Mouse (Mus musculus) lung, postnatal 0 days (tissue): Measurements from ENCODE around the gene Npff.

ENCODE experiments used
- CTCF ChIP-seq: IDR thresholded peaks from 2 replicates; pipeline ENCODE4 v1.5.1; 2016; ENCODE audit warnings: antibody characterized with exemption, mild to moderate bottlenecking
- EP300 ChIP-seq: IDR thresholded peaks from 2 replicates; pipeline ENCODE4 v1.6.1; 2016; ENCODE audit warnings: antibody characterized with exemption, mild to moderate bottlenecking, control low read depth

DNA sequence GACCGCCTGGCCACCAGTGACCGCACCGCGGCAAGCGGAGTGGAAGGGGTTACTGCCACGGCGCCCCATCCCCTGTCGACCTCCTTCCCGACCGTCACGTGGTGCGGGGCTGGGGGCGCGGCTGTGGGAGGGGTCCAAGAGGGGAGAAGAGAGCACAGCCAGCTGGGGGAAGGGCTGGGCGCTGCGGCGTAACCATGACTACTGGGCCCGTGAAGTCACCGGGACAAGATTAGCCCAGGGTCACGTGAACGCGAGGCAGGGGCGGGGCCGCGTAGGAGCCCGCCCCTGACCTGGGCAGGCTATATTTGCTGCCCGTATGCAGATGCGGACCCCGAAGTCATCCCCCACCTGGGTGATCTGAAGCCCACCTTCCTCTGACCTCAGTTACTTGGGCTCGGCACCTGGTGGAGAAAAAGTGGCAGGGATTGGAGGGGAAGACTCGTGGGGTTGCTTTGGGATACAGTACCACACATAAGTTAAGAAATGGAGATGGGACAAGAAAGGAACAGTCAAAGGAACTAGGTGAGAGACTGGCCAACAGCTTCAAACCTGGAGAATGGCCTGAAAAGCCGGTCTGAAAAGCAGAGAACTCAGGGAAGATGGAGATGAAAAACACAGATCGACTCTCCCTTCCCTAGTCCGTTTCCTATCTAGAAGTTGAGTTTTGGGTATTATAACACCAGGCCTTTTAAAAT, 14.0 kb downstream of the Npff start:
- TF ChIP-seq CTCF: peak; percentile 2; the same call in 1 of the 2 replicates
- no peak for TF ChIP-seq EP300
